Mouse (Mus musculus): Measurements from ENCODE around the gene Ipcef1.
"Not testable (repeated sequence)": the region's sequence is repeated elsewhere in the genome, so short reads cannot be mapped to it uniquely, and the experiment has no call there.

Ipcef1 gene

GRCm38 (mm10) chr10:6885460-6885859 lies 166.8 kb downstream of the Ipcef1 start:
- peak in 1 of 2 experiments; percentile 49 for DNase-seq (ENCODE audit: low spot score in 2 of 2)

GRCm38 (mm10) chr10:6882041-6882440 lies 170.2 kb downstream of the Ipcef1 start:
- DNase-seq (ENCODE audit: low spot score in 2 of 2) = not testable (repeated sequence)

GRCm38 (mm10) chr10:6878276-6878881 lies 173.9 kb downstream of the Ipcef1 start:
- no peak for DNase-seq (ENCODE audit: low spot score in 2 of 2)

DNA sequence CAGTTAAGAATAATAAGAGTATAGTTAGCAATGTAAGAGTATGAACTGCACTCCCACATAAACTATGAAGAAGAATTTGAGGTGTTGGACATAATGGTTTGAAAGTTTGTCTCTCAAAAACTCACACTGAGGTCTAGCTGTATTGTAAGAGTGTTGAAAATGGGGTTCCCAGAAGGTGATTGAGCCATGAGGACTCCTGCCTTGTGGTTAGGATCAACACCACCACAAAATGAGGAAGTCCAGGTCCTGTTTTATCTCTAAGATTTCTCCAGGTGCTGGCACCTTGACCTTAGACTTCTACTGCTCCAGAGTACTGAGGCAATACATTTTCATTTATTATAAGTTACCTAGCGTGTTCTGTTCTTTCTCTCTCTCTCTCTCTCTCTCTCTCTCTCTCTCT lies 178.4 kb downstream of the Ipcef1 start:
- no peak for DNase-seq (ENCODE audit: low spot score in 2 of 2)

DNA sequence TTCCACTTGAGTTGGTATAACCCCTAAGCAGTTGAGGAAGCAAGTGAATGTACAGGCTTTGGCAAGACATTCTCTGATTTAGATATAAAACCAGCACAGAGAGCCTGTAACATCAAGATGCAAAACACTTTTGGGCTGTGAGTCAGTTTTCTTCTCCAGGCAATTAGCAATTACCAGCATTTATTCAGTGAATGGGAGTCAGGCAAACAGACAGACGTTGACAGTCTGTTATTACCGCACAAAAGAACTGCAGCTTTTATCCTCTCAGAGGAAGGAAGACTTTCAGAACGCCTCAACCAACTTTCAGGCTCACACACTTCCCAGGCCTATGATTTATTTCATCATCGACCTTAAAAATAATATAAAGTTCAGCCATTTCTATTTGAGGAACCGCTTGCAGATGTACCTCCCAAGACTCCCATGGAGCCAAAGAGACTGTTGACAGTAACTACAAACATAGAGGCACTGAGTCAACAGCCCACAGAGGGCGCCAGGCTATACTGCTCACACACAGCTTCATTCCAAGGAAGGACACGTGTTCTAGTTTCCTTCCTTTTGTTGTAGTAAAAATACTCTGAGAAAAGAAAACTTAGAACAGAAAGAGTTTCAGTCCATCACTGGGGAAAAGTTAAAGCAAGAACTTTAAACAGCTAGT lies 180.7 kb downstream of the Ipcef1 start:
- no peak for DNase-seq (ENCODE audit: low spot score in 2 of 2)

- no peak for DNase-seq (ENCODE audit: low spot score in 2 of 2)
Measured at GRCm38 (mm10) chr10:6855812-6856211, 196.5 kb downstream of the Ipcef1 start.

DNA sequence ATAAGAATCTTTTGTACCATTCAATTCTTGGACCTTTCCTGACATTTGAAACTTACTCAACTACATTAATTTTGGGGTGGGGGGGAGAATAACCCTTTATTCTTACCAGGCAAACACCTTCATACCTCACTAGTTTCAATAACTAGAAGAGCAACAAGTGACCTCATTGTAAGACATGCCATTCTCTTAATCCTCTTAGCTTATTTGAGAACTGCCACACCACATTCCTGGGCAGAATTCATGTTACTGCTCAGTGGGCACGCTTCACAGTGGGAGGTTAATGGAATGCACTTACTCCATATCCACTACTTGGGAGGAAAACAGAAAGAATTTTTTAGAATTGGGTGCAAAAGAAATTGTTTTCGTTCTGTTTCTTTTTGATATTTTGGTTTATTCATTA lies 203.4 kb downstream of the Ipcef1 start:
- DNase-seq (ENCODE audit: low spot score in 2 of 2) = no peak

GRCm38 (mm10) chr10:6848162-6848754 lies 204.0 kb downstream of the Ipcef1 start:
- no peak for DNase-seq (ENCODE audit: low spot score in 2 of 2)

- DNase-seq (ENCODE audit: low spot score in 2 of 2) = no peak
Measured at GRCm38 (mm10) chr10:6846283-6846682, 206.0 kb downstream of the Ipcef1 start.

DNA sequence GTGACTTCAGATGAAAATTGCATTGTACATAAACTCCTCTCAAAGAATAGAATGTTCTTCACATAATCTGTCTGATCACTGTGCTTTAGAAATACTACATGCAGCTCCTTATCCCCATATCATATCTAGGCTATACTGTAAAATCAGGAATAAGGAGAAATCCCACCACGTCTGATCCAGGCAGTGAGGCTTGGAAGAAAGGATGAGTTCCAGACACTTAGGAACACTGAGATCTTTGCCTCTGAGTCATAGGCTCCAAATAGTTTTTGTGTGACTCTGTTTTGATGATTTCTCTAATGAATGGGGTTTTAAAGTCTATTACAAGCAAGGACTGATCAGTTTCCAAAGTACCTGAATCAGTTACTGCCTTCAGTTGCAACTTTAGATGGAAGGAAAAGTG lies 210.1 kb downstream of the Ipcef1 start:
- DNase-seq (ENCODE audit: low spot score in 2 of 2) = no peak
